Mouse (Mus musculus): Measurements from ENCODE around the gene Rara. TPM values are rescaled to one million over a fixed set of nuclear protein-coding genes. Genes with fewer than 3 reads are reported as not detected.

Rara gene
- polyA plus RNA-seq, 1 experiment from 2014 or later: 13.4 TPM

- peak overlapping the region; percentile 82; the same call in 1 of the 2 replicates for H3K27ac ChIP-seq
- H3K36me3 ChIP-seq (ENCODE audit: inconsistent target): peaks cover 6% of the 10 kb centered on the region; the same call in 1 of the 2 replicates
- H3K79me2 ChIP-seq (ENCODE audit: inconsistent target): peaks cover 91% of the 10 kb centered on the region
- 56% methylated on average over 12 of the region's 12 CpGs for WGBS (ENCODE audit: missing documents)
- H3K4me3 ChIP-seq (ENCODE audit: inconsistent target): no peak overlapping the region
Observed at GRCm38 (mm10) chr11:98949242-98949957, 21.8 kb downstream of the Rara start.

DNA sequence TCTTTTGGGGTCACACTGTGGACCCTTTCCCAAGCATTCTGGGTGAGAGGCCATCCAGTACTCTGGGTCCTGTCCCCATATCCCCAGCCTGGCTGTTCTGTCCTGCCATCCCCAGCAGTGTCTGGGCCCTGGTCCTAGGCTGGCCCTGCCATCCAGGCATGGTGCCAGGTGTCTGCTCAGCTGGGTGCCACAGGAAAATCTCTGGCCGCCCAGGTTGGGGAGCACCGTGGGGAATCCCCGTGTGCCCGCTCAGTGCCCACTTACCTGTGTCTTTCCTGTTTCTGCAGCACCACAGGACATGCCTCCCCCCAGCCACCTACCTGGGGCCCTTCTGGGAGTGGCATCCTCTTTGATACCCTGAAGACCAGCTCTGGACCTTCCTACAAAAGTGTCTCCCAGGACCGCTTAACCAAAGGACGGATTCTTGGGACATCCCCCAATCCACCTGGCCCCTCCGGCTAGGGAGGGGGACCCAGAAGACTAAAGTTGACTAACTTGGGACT lies 22.4 kb downstream of the Rara start:
- WGBS (ENCODE audit: missing documents): 46% methylated on average over 7 of the region's 7 CpGs
- Histone ChIP-seq H3K79me2 (ENCODE audit: inconsistent target) (peaks cover 91% of the 10 kb centered on the region), H3K4me3 (ENCODE audit: inconsistent target) (no peak overlapping the region), H3K36me3 (ENCODE audit: inconsistent target) (peaks cover 6% of the 10 kb centered on the region; the same call in 1 of the 2 replicates), H3K27ac (0 out of 2 replicates have a peak overlapping the region, but pooled peaks have one; percentile 12)

GRCm38 (mm10) chr11:98950484-98950883 lies 22.9 kb downstream of the Rara start:
- Histone ChIP-seq H3K4me3 (ENCODE audit: inconsistent target) (no peak overlapping the region), H3K27ac (0 out of 2 replicates have a peak overlapping the region, but pooled peaks have one; percentile 12), H3K36me3 (ENCODE audit: inconsistent target) (peaks cover 6% of the 10 kb centered on the region; the same call in 1 of the 2 replicates), H3K79me2 (ENCODE audit: inconsistent target) (peaks cover 91% of the 10 kb centered on the region)
- WGBS (ENCODE audit: missing documents): 65% methylated on average over 8 of the region's 9 CpGs

DNA sequence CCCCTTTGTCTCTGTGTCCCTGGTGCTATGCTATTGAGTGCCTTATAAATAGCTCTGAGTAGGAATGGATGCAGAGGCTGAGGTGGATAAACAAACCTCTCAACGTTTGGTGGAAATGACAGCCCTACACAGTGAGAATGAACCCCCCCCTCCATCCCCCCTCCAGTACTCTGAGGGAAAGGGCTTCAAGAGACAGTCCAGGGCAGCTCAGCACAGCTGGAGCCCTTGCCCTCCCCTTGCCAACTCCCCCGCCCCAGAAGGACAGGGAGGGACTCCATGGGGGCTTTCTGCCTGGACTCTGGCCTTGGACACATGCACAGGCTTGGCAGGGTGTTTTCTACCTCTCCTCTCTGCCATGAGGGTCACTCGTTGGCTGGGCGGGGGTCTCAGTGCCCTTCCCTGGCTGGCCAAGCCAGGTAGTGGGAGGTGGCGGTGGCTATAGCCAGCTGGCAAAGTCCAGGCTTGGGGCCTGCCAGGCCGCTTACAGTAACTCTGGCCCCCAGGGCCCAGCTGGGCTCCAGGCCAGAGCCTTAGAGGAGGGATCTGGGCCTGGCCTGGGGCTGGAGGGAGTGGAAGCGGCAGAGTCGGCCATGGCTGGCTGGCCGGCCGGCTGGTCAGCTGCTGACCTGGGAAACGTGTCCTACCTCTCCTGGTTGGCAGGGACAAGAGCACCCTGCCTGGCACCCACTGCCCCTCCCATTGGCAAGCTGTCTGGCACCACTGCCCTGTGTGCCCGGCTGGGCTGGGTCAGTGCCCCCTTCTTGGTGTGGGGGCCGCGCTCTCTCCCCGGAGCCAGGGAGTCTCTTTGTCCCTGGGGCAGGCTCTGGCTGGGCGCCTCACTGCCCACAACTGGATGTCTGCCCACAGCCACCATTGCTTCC lies 23.6 kb downstream of the Rara start:
- Histone ChIP-seq H3K36me3 (ENCODE audit: inconsistent target) (peaks cover 6% of the 10 kb centered on the region; the same call in 1 of the 2 replicates), H3K27ac (no peak overlapping the region), H3K4me3 (ENCODE audit: inconsistent target) (no peak overlapping the region), H3K79me2 (ENCODE audit: inconsistent target) (peaks cover 91% of the 10 kb centered on the region)
- WGBS (ENCODE audit: missing documents): 79% methylated on average over 16 of the region's 16 CpGs

DNA sequence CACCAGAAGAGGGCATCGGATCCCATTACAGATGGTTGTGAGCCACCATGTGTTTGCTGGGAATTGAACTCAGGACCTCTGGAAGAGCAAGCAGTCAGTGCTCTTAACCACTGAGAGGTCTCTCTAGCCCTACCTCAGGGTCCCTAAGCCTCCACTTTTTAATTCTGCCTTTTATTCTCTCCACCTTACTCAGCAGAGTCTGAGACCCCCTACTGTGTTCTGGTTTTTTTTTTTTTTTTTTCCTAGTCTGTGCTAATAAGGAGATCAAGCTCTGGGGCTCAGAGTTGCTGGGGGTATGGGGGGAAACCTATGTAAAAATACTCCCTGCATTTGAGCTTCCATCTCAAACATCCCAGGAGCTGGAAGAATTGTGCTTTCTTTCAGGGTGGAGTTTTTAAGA lies 24.5 kb downstream of the Rara start:
- 73% methylated on average over 1 of the region's 1 CpGs for WGBS (ENCODE audit: missing documents)
- peaks cover 91% of the 10 kb centered on the region for H3K79me2 ChIP-seq (ENCODE audit: inconsistent target)
- no peak overlapping the region for H3K4me3 ChIP-seq (ENCODE audit: inconsistent target)
- H3K27ac ChIP-seq: peak overlapping the region; percentile 19; the same call in 1 of the 2 replicates
- peaks cover 6% of the 10 kb centered on the region; the same call in 1 of the 2 replicates for H3K36me3 ChIP-seq (ENCODE audit: inconsistent target)

DNA sequence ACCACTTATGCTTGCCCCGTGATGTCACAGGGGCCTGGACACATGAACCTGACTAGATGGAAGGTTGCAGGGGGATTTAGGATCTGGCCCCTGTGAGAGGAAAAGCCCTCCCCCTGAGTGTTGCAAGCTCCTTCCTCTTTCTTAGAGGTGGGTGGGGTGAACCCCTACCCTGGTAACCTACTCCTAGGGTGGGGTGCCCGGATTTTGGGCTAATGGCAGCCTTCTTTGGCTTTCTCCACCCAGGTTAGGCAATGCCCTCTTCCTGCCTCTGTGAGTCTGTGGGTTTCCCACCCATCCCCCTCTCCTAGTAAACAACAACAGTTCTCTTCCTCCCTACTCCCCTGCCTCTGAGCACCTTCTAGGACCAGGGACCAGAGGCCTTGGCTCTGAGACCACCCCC lies 25.1 kb downstream of the Rara start:
- 0 out of 2 replicates have a peak overlapping the region, but pooled peaks have one; percentile 19 for H3K27ac ChIP-seq
- peaks cover 91% of the 10 kb centered on the region for H3K79me2 ChIP-seq (ENCODE audit: inconsistent target)
- peaks cover 6% of the 10 kb centered on the region; the same call in 1 of the 2 replicates for H3K36me3 ChIP-seq (ENCODE audit: inconsistent target)
- 0% methylated on average over 2 of the region's 2 CpGs for WGBS (ENCODE audit: missing documents)
- H3K4me3 ChIP-seq (ENCODE audit: inconsistent target): no peak overlapping the region

- 63% methylated on average over 2 of the region's 2 CpGs for WGBS (ENCODE audit: missing documents)
- peaks cover 6% of the 10 kb centered on the region; the same call in 1 of the 2 replicates for H3K36me3 ChIP-seq (ENCODE audit: inconsistent target)
- H3K79me2 ChIP-seq (ENCODE audit: inconsistent target): peaks cover 95% of the 10 kb centered on the region
- no peak overlapping the region for H3K27ac ChIP-seq
- no peak overlapping the region for H3K4me3 ChIP-seq (ENCODE audit: inconsistent target)
Observed at GRCm38 (mm10) chr11:98953361-98953760, 25.7 kb downstream of the Rara start.

- Histone ChIP-seq H3K79me2 (ENCODE audit: inconsistent target) (peaks cover 93% of the 10 kb centered on the region), H3K27ac (peak overlapping the region; percentile 2; the same call in 1 of the 2 replicates), H3K4me3 (ENCODE audit: inconsistent target) (no peak overlapping the region), H3K36me3 (ENCODE audit: inconsistent target) (peaks cover 6% of the 10 kb centered on the region; the same call in 1 of the 2 replicates)
- 46% methylated on average over 12 of the region's 13 CpGs for WGBS (ENCODE audit: missing documents)
Observed at GRCm38 (mm10) chr11:98953835-98954320, 26.3 kb downstream of the Rara start.

DNA sequence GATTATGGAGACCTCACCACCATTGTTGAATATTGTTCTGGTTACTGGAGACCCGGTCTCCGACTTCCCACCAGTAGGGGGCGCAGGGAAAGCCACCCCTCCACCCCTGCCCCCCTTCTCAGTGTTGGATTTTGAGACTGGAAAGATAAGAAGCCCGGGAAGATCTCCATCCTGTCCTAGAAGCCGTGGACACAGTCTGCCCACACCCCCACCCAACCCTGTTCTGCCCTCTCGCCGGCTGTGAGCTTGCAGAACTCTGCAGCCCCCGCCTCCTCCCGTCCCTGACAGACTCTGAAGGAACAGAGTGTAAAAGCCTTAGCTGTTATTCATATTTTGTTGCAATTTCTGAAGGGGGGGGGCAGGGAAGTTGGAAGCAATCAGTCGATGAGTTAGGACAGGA lies 26.8 kb downstream of the Rara start:
- WGBS (ENCODE audit: missing documents): 15% methylated on average over 10 of the region's 10 CpGs
- no peak overlapping the region for H3K4me3 ChIP-seq (ENCODE audit: inconsistent target)
- H3K36me3 ChIP-seq (ENCODE audit: inconsistent target): peaks cover 6% of the 10 kb centered on the region; the same call in 1 of the 2 replicates
- peaks cover 88% of the 10 kb centered on the region for H3K79me2 ChIP-seq (ENCODE audit: inconsistent target)
- H3K27ac ChIP-seq: peak overlapping the region; percentile 2; the same call in 1 of the 2 replicates

GRCm38 (mm10) chr11:98954801-98955706 lies 27.4 kb downstream of the Rara start:
- Histone ChIP-seq H3K36me3 (ENCODE audit: inconsistent target) (peaks cover 6% of the 10 kb centered on the region; the same call in 1 of the 2 replicates), H3K79me2 (ENCODE audit: inconsistent target) (peaks cover 82% of the 10 kb centered on the region), H3K4me3 (ENCODE audit: inconsistent target) (no peak overlapping the region), H3K27ac (no peak overlapping the region)
- 44% methylated on average over 13 of the region's 17 CpGs for WGBS (ENCODE audit: missing documents)

- Histone ChIP-seq H3K4me3 (ENCODE audit: inconsistent target) (no peak overlapping the region), H3K79me2 (ENCODE audit: inconsistent target) (peaks cover 76% of the 10 kb centered on the region), H3K27ac (no peak overlapping the region), H3K36me3 (ENCODE audit: inconsistent target) (no peaks in the 10 kb centered on the region; the same call in 1 of the 2 replicates)
- 79% methylated on average over 5 of the region's 7 CpGs for WGBS (ENCODE audit: missing documents)
Observed at GRCm38 (mm10) chr11:98955707-98956235, 28.2 kb downstream of the Rara start.

GRCm38 (mm10) chr11:98956340-98956739 lies 28.7 kb downstream of the Rara start:
- no peaks in the 10 kb centered on the region for H3K36me3 ChIP-seq (ENCODE audit: inconsistent target)
- no peak overlapping the region for H3K27ac ChIP-seq
- peaks cover 76% of the 10 kb centered on the region; the same call in 1 of the 2 replicates for H3K79me2 ChIP-seq (ENCODE audit: inconsistent target)
- 97% methylated on average over 10 of the region's 10 CpGs for WGBS (ENCODE audit: missing documents)
- no peak overlapping the region for H3K4me3 ChIP-seq (ENCODE audit: inconsistent target)
